Mouse (Mus musculus) lung, postnatal 36 days (tissue): Measurements from ENCODE around the gene Srgap2.
A peak's percentile ranks its signal among the peaks of the same experiment; 100 is the strongest.
"Not testable (repeated sequence)": the region's sequence is repeated elsewhere in the genome, so short reads cannot be mapped to it uniquely, and the experiment has no call there.

Experiments used
- DNase-seq: peaks from one replicate; pipeline ENCODE4 v3.0.0; 2022; ENCODE audit warnings: mixed read lengths

Gene Srgap2

GRCm38 (mm10) chr1:131329093-131329492, 198.1 kb downstream of the Srgap2 start:
- not testable (repeated sequence) for DNase-seq

- no peak for DNase-seq
Measured at GRCm38 (mm10) chr1:131327167-131327566, 200.0 kb downstream of the Srgap2 start.

GRCm38 (mm10) chr1:131324816-131325463, 202.2 kb downstream of the Srgap2 start:
- DNase-seq: no peak

GRCm38 (mm10) chr1:131319598-131320330, 207.4 kb downstream of the Srgap2 start:
- peak; percentile 9 for DNase-seq

GRCm38 (mm10) chr1:131318397-131318796, 208.8 kb downstream of the Srgap2 start:
- no peak for DNase-seq

- DNase-seq: no peak
Measured at GRCm38 (mm10) chr1:131317625-131318024, 209.5 kb downstream of the Srgap2 start.

GRCm38 (mm10) chr1:131311284-131311683, 215.9 kb downstream of the Srgap2 start:
- no peak for DNase-seq

GRCm38 (mm10) chr1:131310237-131310818, 216.8 kb downstream of the Srgap2 start:
- no peak for DNase-seq

- no peak for DNase-seq
Measured at GRCm38 (mm10) chr1:131300750-131301149, 226.4 kb downstream of the Srgap2 start.

- no peak for DNase-seq
Measured at GRCm38 (mm10) chr1:131299788-131300187, 227.4 kb downstream of the Srgap2 start.

GRCm38 (mm10) chr1:131299240-131299639, 227.9 kb downstream of the Srgap2 start:
- no peak for DNase-seq

- no peak for DNase-seq
Measured at GRCm38 (mm10) chr1:131298171-131298570, 229.0 kb downstream of the Srgap2 start.

- DNase-seq: no peak
Measured at GRCm38 (mm10) chr1:131296726-131297125, 230.4 kb downstream of the Srgap2 start.

GRCm38 (mm10) chr1:131295200-131295599, 232.0 kb downstream of the Srgap2 start:
- DNase-seq: no peak

- no peak for DNase-seq
Measured at GRCm38 (mm10) chr1:131293922-131294250, 233.3 kb downstream of the Srgap2 start.

GRCm38 (mm10) chr1:131293221-131293921, 233.8 kb downstream of the Srgap2 start:
- no peak for DNase-seq

GRCm38 (mm10) chr1:131290648-131291047, 236.5 kb downstream of the Srgap2 start:
- DNase-seq: peak; percentile 89

GRCm38 (mm10) chr1:131288938-131289337, 238.2 kb downstream of the Srgap2 start:
- DNase-seq: no peak

GRCm38 (mm10) chr1:131287267-131287666, 239.9 kb downstream of the Srgap2 start:
- no peak for DNase-seq

GRCm38 (mm10) chr1:131286803-131287202, 240.3 kb downstream of the Srgap2 start:
- DNase-seq: peak; percentile 57

- no peak for DNase-seq
Measured at GRCm38 (mm10) chr1:131284616-131285015, 242.5 kb downstream of the Srgap2 start.

GRCm38 (mm10) chr1:131284167-131284566, 243.0 kb downstream of the Srgap2 start:
- no peak for DNase-seq

GRCm38 (mm10) chr1:131281731-131282130, 245.4 kb downstream of the Srgap2 start:
- no peak for DNase-seq

GRCm38 (mm10) chr1:131280280-131280679, 246.9 kb downstream of the Srgap2 start:
- DNase-seq: no peak
